Mouse (Mus musculus) kidney, adult 2 months (tissue): ENCODE measurements around the gene Tmcc3.

ENCODE experiments used
- CTCF ChIP-seq: fragments of 200-500 bp; conservative IDR thresholded peaks from 2 replicates; pipeline ENCODE4 v1.5.1; 2011; ENCODE audit warnings: low read depth, mild to moderate bottlenecking, control low read depth, low read length, moderate library complexity, mixed read lengths; ENCODE audit not compliant: insufficient read depth, insufficient read length
- POLR2A ChIP-seq: fragments of 200-500 bp; IDR thresholded peaks from one replicate; pipeline ENCODE4 v1.6.1; 2011; ENCODE audit warnings: low read depth, low read length, control low read depth

GRCm38 (mm10) chr10:94462386-94463064, 150.8 kb downstream of the Tmcc3 start:
- TF ChIP-seq CTCF, result no peak
- no peak for TF ChIP-seq POLR2A
